Mouse (Mus musculus): ENCODE measurements at regions not wholly inside any gene's neighbourhood (a gene's known extent, or its start where the extent isn't known, plus 50 kb on each side); places are given as distances from the start of the nearest gene placed in this dataset.

DNA sequence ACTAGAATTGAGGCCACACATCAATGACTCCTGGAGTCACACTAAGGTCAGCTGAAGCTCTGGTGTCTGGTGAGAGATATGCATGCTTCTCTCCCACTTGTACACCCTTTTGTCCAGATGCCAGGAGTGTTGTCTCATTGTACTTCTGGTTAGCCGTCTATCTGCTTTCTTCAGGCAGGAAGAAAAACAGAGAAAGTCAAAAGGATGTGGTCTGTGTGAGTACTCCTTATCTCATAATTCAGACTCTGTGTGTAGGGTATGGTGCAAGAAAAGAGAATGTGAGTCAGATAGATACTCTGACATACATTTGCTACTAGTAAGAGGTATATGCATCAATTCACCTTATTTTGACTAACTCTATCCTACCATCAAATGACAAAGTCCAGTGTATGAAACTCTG is 92.9 kb upstream of the Mtap start:
- no peaks in the 10 kb centered on the region for H3K4me1 ChIP-seq (ENCODE audit: insufficient read depth)
- no peaks in the 10 kb centered on the region for H3K36me3 ChIP-seq (ENCODE audit: insufficient read depth)
- no peak overlapping the region for H3K4me2 ChIP-seq (ENCODE audit: low read depth)
- no peak overlapping the region for H3K27ac ChIP-seq (ENCODE audit: low read depth, low read length)
- TF ChIP-seq CTCF (IDR thresholded peaks at IDR 0.05; ENCODE audit: low read depth), result no peak
- ATAC-seq (no peak), DNase-seq (no peak)
- no peak overlapping the region for H3K9ac ChIP-seq
- no peak overlapping the region for H3K4me3 ChIP-seq (ENCODE audit: low read depth, low read length)
- WGBS, result 73% methylated on average over 1 of the region's 1 CpGs
- no peaks in the 10 kb centered on the region for H3K9me3 ChIP-seq (ENCODE audit: low read length)
- H3K27me3 ChIP-seq (ENCODE audit: insufficient read depth, low read length), result no peaks in the 10 kb centered on the region

DNA sequence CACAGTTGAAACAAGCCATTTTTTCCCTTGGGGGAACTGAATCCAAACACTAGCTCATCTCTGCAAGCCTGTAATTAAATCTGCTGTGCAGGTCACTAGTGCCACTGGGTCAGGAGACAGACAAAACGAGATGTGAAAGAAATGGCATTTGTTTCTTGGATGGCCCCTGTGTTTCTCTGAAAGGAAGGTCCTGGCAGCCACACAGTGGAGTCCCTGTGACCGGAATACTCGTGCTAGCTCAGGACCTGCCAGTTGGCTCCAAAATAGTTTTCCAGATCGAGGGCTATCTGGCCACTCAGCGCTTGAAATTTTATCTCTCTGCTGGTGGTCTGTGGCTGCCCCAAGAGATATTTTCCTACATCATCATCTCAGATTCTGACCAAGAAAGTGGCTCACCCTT is 96.1 kb upstream of the Mtap start:
- no peak overlapping the region for H3K9ac ChIP-seq
- no peak overlapping the region for H3K27ac ChIP-seq (ENCODE audit: low read depth, low read length)
- H3K36me3 ChIP-seq (ENCODE audit: insufficient read depth), result no peaks in the 10 kb centered on the region
- 35% methylated on average over 5 of the region's 5 CpGs for WGBS
- no peaks in the 10 kb centered on the region for H3K9me3 ChIP-seq (ENCODE audit: low read length)
- peak; percentile 69 for ATAC-seq
- TF ChIP-seq CTCF (IDR thresholded peaks at IDR 0.05; ENCODE audit: low read depth), result no peak
- no peaks in the 10 kb centered on the region for H3K27me3 ChIP-seq (ENCODE audit: insufficient read depth, low read length)
- H3K4me2 ChIP-seq (ENCODE audit: low read depth), result no peak overlapping the region
- no peaks in the 10 kb centered on the region for H3K4me1 ChIP-seq (ENCODE audit: insufficient read depth)
- DNase-seq, result peak; percentile 14
- H3K4me3 ChIP-seq (ENCODE audit: low read depth, low read length), result no peak overlapping the region

DNA sequence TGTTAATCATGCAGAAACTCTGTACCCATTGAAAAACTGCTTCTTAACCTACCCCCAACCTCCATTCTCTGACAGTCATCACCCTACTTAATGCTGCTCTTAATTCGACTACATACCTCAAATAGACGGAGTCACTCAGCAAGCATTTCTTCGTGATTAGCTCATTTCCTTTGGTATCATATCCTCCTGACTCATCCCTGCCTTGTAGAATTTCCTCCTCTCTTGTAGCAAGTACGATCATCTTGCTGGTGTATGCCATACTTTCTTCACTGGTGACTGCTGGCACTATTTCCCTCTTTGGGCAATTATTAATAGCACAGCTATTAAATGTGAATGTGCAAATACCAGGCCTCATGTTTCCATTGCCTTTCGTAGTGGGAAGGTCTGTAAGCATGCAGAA is 98.0 kb upstream of the Mtap start:
- DNase-seq (no peak), ATAC-seq (peak; percentile 34; the same call in 1 of the 2 replicates)
- TF ChIP-seq CTCF (IDR thresholded peaks at IDR 0.05; ENCODE audit: low read depth), result no peak
- H3K36me3 ChIP-seq (ENCODE audit: insufficient read depth), result no peaks in the 10 kb centered on the region
- no peaks in the 10 kb centered on the region for H3K4me1 ChIP-seq (ENCODE audit: insufficient read depth)
- no peak overlapping the region for H3K4me3 ChIP-seq (ENCODE audit: low read depth, low read length)
- 73% methylated on average over 5 of the region's 5 CpGs for WGBS
- no peak overlapping the region for H3K27ac ChIP-seq (ENCODE audit: low read depth, low read length)
- H3K27me3 ChIP-seq (ENCODE audit: insufficient read depth, low read length), result no peaks in the 10 kb centered on the region
- no peak overlapping the region for H3K9ac ChIP-seq
- H3K9me3 ChIP-seq (ENCODE audit: low read length), result no peaks in the 10 kb centered on the region
- no peak overlapping the region for H3K4me2 ChIP-seq (ENCODE audit: low read depth)

DNA sequence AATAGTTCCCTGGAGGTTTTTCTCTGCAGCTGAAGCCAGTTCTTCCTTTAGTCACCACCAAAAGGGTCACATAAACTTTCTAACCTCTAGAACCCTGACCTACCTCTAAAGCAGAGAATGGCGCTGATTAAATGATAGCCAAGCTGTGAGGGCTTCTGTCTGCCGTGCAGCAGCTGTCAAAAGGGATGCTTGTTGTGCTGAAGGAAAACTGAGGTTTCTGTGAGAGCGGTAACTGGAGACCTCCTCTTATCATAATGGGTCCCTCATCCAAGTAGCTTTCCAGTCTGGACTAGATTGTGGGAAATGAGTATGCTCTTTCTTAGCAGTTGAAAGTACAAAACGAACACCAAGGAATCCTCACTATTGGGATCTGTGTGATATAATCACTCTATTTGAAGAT is 98.8 kb upstream of the Mtap start:
- H3K27ac ChIP-seq (ENCODE audit: low read depth, low read length), result no peak overlapping the region
- no peak for TF ChIP-seq CTCF (IDR thresholded peaks at IDR 0.05; ENCODE audit: low read depth)
- no peak for DNase-seq
- no peaks in the 10 kb centered on the region for H3K36me3 ChIP-seq (ENCODE audit: insufficient read depth)
- H3K9ac ChIP-seq, result no peak overlapping the region
- no peak overlapping the region for H3K4me3 ChIP-seq (ENCODE audit: low read depth, low read length)
- no peak overlapping the region for H3K4me2 ChIP-seq (ENCODE audit: low read depth)
- H3K4me1 ChIP-seq (ENCODE audit: insufficient read depth), result no peaks in the 10 kb centered on the region
- ATAC-seq, result no peak
- H3K27me3 ChIP-seq (ENCODE audit: insufficient read depth, low read length), result no peaks in the 10 kb centered on the region
- H3K9me3 ChIP-seq (ENCODE audit: low read length), result no peaks in the 10 kb centered on the region
- WGBS, result 64% methylated on average over 4 of the region's 4 CpGs

DNA sequence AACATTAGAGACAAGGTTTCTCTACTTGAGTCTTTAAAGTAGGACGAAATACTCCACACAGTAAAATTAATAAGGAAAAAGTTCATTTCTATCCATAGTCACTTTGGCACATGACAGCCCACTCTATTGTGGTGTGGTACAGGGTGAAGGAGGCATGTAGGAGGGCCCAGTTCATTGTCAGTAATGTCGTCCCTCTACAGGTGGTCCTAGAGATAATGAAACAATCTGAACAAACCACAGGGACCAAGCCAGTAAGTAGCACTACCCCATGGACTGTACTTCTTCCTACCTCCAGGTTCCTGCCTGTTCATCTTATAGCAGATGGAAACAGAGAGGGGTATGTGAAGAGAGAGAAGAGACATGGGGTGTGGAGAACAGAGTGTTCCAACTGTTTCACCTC is 102.1 kb upstream of the Mtap start:
- Histone ChIP-seq H3K9me3 (ENCODE audit: low read length) (no peaks in the 10 kb centered on the region), H3K9ac (no peak overlapping the region), H3K36me3 (ENCODE audit: insufficient read depth) (no peaks in the 10 kb centered on the region), H3K27ac (ENCODE audit: low read depth, low read length) (no peak overlapping the region), H3K27me3 (ENCODE audit: insufficient read depth, low read length) (no peaks in the 10 kb centered on the region), H3K4me3 (ENCODE audit: low read depth, low read length) (no peak overlapping the region), H3K4me2 (ENCODE audit: low read depth) (no peak overlapping the region), H3K4me1 (ENCODE audit: insufficient read depth) (no peaks in the 10 kb centered on the region)
- DNase-seq (no peak), ATAC-seq (no peak)
- WGBS, result 81% methylated on average over 2 of the region's 2 CpGs
- no peak for TF ChIP-seq CTCF (IDR thresholded peaks at IDR 0.05; ENCODE audit: low read depth)

DNA sequence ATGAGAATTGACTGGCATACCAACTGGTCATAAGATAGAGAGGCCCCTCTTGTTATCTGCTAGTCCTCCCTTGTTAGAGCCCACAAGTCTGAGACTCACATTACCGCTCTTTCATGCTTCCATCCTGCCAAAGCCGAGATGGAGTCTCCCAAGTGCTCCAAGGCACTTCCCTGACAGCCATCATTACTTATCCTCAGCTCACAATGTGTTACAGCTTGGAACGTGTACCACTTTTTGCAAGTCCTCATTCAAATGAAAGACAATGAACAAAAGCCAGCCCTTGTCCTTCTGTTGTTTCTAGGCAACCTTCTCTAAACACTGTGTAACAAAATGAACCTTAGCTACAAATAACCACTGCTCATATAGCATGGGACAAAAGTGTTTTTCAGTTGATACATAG is 102.6 kb upstream of the Mtap start:
- Histone ChIP-seq H3K4me2 (ENCODE audit: low read depth) (no peak overlapping the region), H3K4me3 (ENCODE audit: low read depth, low read length) (no peak overlapping the region), H3K4me1 (ENCODE audit: insufficient read depth) (no peaks in the 10 kb centered on the region), H3K27me3 (ENCODE audit: insufficient read depth, low read length) (no peaks in the 10 kb centered on the region), H3K9ac (no peak overlapping the region), H3K36me3 (ENCODE audit: insufficient read depth) (no peaks in the 10 kb centered on the region), H3K9me3 (ENCODE audit: low read length) (no peaks in the 10 kb centered on the region), H3K27ac (ENCODE audit: low read depth, low read length) (no peak overlapping the region)
- no peak for TF ChIP-seq CTCF (IDR thresholded peaks at IDR 0.05; ENCODE audit: low read depth)
- ATAC-seq (peak; percentile 53), DNase-seq (no peak)
- 52% methylated on average over 3 of the region's 3 CpGs for whole genome bisulfite sequencing

DNA sequence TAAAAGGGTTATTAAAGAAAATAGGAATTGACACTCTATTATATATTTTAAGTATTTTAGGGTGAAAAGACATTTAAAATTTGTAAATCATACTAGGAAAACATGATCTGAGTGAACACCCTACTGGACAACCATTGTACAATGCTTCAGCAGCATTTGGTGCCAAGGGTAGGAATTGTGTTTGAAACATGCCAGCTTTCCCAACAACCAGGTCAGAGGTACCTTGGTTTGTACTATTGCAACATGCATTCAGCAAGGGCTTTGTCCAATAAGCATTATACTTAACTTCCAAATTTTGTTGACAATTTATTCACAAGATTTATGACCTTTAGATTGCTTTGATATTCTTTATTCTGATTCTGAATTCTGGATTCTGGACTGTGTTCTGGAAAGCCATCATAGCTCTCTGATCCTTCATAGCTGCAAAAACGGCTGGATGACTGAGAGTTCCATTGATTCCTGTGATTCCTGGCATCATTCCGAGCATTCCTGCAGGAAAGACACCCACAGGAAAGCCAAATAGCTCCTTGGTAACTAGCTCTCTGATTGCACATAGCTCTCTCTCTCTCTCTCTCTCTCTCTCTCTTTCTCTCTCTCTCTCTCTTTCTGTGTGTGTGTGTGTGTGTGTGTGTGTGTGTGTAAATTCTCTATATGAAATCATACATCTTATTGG is 124.1 kb upstream of the Mtap start:
- H3K9ac ChIP-seq, result no peak overlapping the region
- no peak overlapping the region for H3K27ac ChIP-seq (ENCODE audit: low read depth, low read length)
- no peak overlapping the region for H3K4me3 ChIP-seq (ENCODE audit: low read depth, low read length)
- ATAC-seq (no peak), DNase-seq (no peak)
- no peaks in the 10 kb centered on the region for H3K36me3 ChIP-seq (ENCODE audit: insufficient read depth)
- no peak overlapping the region for H3K4me2 ChIP-seq (ENCODE audit: low read depth)
- no peak for TF ChIP-seq CTCF (IDR thresholded peaks at IDR 0.05; ENCODE audit: low read depth)
- no peaks in the 10 kb centered on the region for H3K4me1 ChIP-seq (ENCODE audit: insufficient read depth)
- 43% methylated on average over 2 of the region's 2 CpGs for WGBS
- no peaks in the 10 kb centered on the region for H3K27me3 ChIP-seq (ENCODE audit: insufficient read depth, low read length)
- no peaks in the 10 kb centered on the region for H3K9me3 ChIP-seq (ENCODE audit: low read length)

All from forebrain, postnatal 0 days (tissue).